Mouse (Mus musculus) CH12.LX (cell line): ENCODE measurements at regions not wholly inside any gene's neighbourhood (a gene's known extent, or its start where the extent isn't known, plus 50 kb on each side); places are given as distances from the start of the nearest gene placed in this dataset.

ENCODE experiments used
- DNase-seq: peaks from one replicate; pipeline ENCODE4 v3.0.0-alpha.2; 2013; ENCODE audit errors: extremely low read depth
- H3K27ac ChIP-seq: 2 replicates; pipeline ENCODE4 v1.5.1; 2012; ENCODE audit warnings: low read depth, mild to moderate bottlenecking, control low read depth, moderate library complexity; ENCODE audit not compliant: insufficient read depth
- H3K27me3 ChIP-seq: replicated peaks from 2 replicates; pipeline ENCODE3; 2012; ENCODE audit warnings: inconsistent platforms
- H3K36me3 ChIP-seq, 2 experiments: replicated peaks in 1 of 2; 2 replicates each; pipeline versions ENCODE3 to v1.6.1; 2012; ENCODE audit warnings: inconsistent platforms in 1 of 2, low read length in 1 of 2, mild to moderate bottlenecking in 1 of 2, mixed read lengths in 1 of 2, moderate library complexity in 1 of 2; ENCODE audit not compliant: control insufficient read depth in 1 of 2, insufficient read depth in 1 of 2
- H3K4me1 ChIP-seq, 2 experiments: 2 replicates each; pipeline ENCODE4 v1.6.1; 2012; ENCODE audit warnings: inconsistent platforms in 1 of 2, moderate library complexity in 1 of 2; ENCODE audit not compliant: insufficient read depth in 2 of 2, control insufficient read depth in 1 of 2
- H3K4me2 ChIP-seq: 2 replicates; pipeline ENCODE4 v1.6.1; 2012; ENCODE audit warnings: low read depth, mild to moderate bottlenecking, control low read depth; ENCODE audit not compliant: poor library complexity, insufficient read depth, severe bottlenecking
- H3K4me3 ChIP-seq, 3 experiments: fragments of 150-350 bp in 1 of 3; sonication (generic) in 1 of 3; replicated peaks in 1 of 3; 2 replicates each; pipeline versions ENCODE3 to v1.5.1; 2011 to 2012; ENCODE audit warnings: low read depth in 2 of 3, low read length in 2 of 3, mild to moderate bottlenecking in 2 of 3, moderate library complexity in 2 of 3, control low read depth in 1 of 3, improper control_type of control experiment in 1 of 3, inconsistent platforms in 1 of 3, mixed read lengths in 1 of 3; ENCODE audit not compliant: poor library complexity in 1 of 3
- H3K79me2 ChIP-seq: replicated peaks from 2 replicates; pipeline ENCODE4 v1.6.1; 2012; ENCODE audit warnings: mild to moderate bottlenecking, moderate library complexity; ENCODE audit not compliant: control insufficient read depth, poor library complexity, insufficient read depth, severe bottlenecking; ENCODE audit errors: extremely low read depth
- H3K9ac ChIP-seq: 2 replicates; pipeline ENCODE4 v1.6.1; 2012; ENCODE audit warnings: low read depth, mild to moderate bottlenecking, control low read depth, moderate library complexity; ENCODE audit not compliant: insufficient read depth
- H3K9me3 ChIP-seq: replicated peaks from 2 replicates; pipeline ENCODE3; 2012; ENCODE audit warnings: low read length, inconsistent platforms, mixed read lengths
- BHLHE40 ChIP-seq: IDR thresholded peaks from 2 replicates; pipeline ENCODE4 v1.6.1; 2011; ENCODE audit warnings: mild to moderate bottlenecking, low read depth, low read length, improper control_type of control experiment
- CHD1 ChIP-seq: IDR thresholded peaks from 2 replicates; pipeline ENCODE4 v1.6.1; 2012; ENCODE audit warnings: low read depth, low read length, improper control_type of control experiment, inconsistent platforms
- CTCF ChIP-seq, 2 experiments: IDR thresholded peaks in 1 of 2; conservative IDR thresholded peaks in 1 of 2; 2 replicates each; pipeline ENCODE4 v1.5.1; 2011 to 2012; ENCODE audit warnings: low read depth in 2 of 2, low read length in 2 of 2, improper control_type of control experiment in 1 of 2, inconsistent platforms in 1 of 2, mild to moderate bottlenecking in 1 of 2, moderate library complexity in 1 of 2
- E2F4 ChIP-seq: IDR thresholded peaks from 2 replicates; pipeline ENCODE4 v1.6.1; 2011; ENCODE audit warnings: low read depth, low read length, improper control_type of control experiment; ENCODE audit not compliant: insufficient replicate concordance
- EP300 ChIP-seq: IDR thresholded peaks from 2 replicates; pipeline ENCODE4 v1.6.1; 2011; ENCODE audit warnings: low read length, improper control_type of control experiment
- ETS1 ChIP-seq: conservative IDR thresholded peaks from 2 replicates; pipeline ENCODE4 v1.6.1; 2012; ENCODE audit warnings: low read depth, mild to moderate bottlenecking, inconsistent platforms, low read length, improper control_type of control experiment, moderate library complexity
- HCFC1 ChIP-seq: IDR thresholded peaks from 2 replicates; pipeline ENCODE4 v1.6.1; 2012; ENCODE audit warnings: low read depth, mild to moderate bottlenecking, inconsistent platforms, low read length, improper control_type of control experiment
- IRF4 ChIP-seq: IDR thresholded peaks from 2 replicates; pipeline ENCODE4 v1.6.1; 2014; ENCODE audit warnings: low read depth, mild to moderate bottlenecking, inconsistent platforms, low read length, improper control_type of control experiment
- JUN ChIP-seq: IDR thresholded peaks from 2 replicates; pipeline ENCODE4 v1.6.1; 2011; ENCODE audit warnings: low read depth, mild to moderate bottlenecking, low read length, improper control_type of control experiment, moderate library complexity; ENCODE audit not compliant: insufficient read depth
- KAT2A ChIP-seq: IDR thresholded peaks from 2 replicates; pipeline ENCODE4 v1.6.1; 2012; ENCODE audit warnings: low read length, improper control_type of control experiment, inconsistent platforms; ENCODE audit not compliant: insufficient replicate concordance
- MAX ChIP-seq: IDR thresholded peaks from 2 replicates; pipeline ENCODE4 v1.6.1; 2011; ENCODE audit warnings: low read length, improper control_type of control experiment
- MAZ ChIP-seq: IDR thresholded peaks from 2 replicates; pipeline ENCODE4 v1.6.1; 2012; ENCODE audit warnings: low read depth, mild to moderate bottlenecking, inconsistent platforms, low read length, improper control_type of control experiment, moderate library complexity
- MEF2A ChIP-seq: IDR thresholded peaks from 2 replicates; pipeline ENCODE4 v1.6.1; 2014; ENCODE audit warnings: low read depth, mild to moderate bottlenecking, inconsistent platforms, low read length, improper control_type of control experiment, borderline replicate concordance
- MXI1 ChIP-seq: IDR thresholded peaks from 2 replicates; pipeline ENCODE4 v1.6.1; 2011; ENCODE audit warnings: mild to moderate bottlenecking, low read depth, low read length, improper control_type of control experiment
- MYC ChIP-seq: IDR thresholded peaks from 2 replicates; pipeline ENCODE4 v1.6.1; 2011; ENCODE audit warnings: low read depth, mild to moderate bottlenecking, improper control_type of control experiment, low read length
- NELFE ChIP-seq: IDR thresholded peaks from 2 replicates; pipeline ENCODE4 v1.6.1; 2011; ENCODE audit warnings: low read depth, low read length, improper control_type of control experiment
- PAX5 ChIP-seq: IDR thresholded peaks from 2 replicates; pipeline ENCODE4 v1.6.1; 2012; ENCODE audit warnings: low read length, inconsistent platforms, mixed read lengths
- POLR2A ChIP-seq: IDR thresholded peaks from 2 replicates; pipeline ENCODE4 v1.6.1; 2011; ENCODE audit warnings: low read depth, mild to moderate bottlenecking, improper control_type of control experiment, low read length
- POLR2AphosphoS2 ChIP-seq: IDR thresholded peaks from 2 replicates; pipeline ENCODE4 v1.6.1; 2011; ENCODE audit warnings: low read depth, low read length, improper control_type of control experiment
- RAD21 ChIP-seq: IDR thresholded peaks from 2 replicates; pipeline ENCODE4 v1.6.1; 2011; ENCODE audit warnings: low read depth, mild to moderate bottlenecking, low read length, improper control_type of control experiment, moderate library complexity
- RCOR1 ChIP-seq: conservative IDR thresholded peaks from 2 replicates; pipeline ENCODE4 v1.6.1; 2012; ENCODE audit warnings: low read depth, mild to moderate bottlenecking, inconsistent platforms, low read length, improper control_type of control experiment
- SMC3 ChIP-seq: IDR thresholded peaks from 2 replicates; pipeline ENCODE4 v1.6.1; 2011; ENCODE audit warnings: low read depth, low read length, improper control_type of control experiment
- UBTF ChIP-seq: IDR thresholded peaks from 2 replicates; pipeline ENCODE4 v1.6.1; 2012; ENCODE audit warnings: low read depth, mild to moderate bottlenecking, inconsistent platforms, low read length, improper control_type of control experiment, moderate library complexity
- USF1 ChIP-seq: IDR thresholded peaks from 2 replicates; pipeline ENCODE4 v1.6.1; 2014; ENCODE audit warnings: low read depth, mild to moderate bottlenecking, inconsistent platforms, low read length, improper control_type of control experiment
- ZC3H11A ChIP-seq: IDR thresholded peaks from 2 replicates; pipeline ENCODE4 v1.6.1; 2012; ENCODE audit warnings: low read depth, mild to moderate bottlenecking, inconsistent platforms, low read length, improper control_type of control experiment
- ZKSCAN1 ChIP-seq: IDR thresholded peaks from 2 replicates; pipeline ENCODE4 v1.6.1; 2012; ENCODE audit warnings: low read depth, inconsistent platforms, low read length, improper control_type of control experiment, borderline replicate concordance
- ZNF384 ChIP-seq: IDR thresholded peaks from 2 replicates; pipeline ENCODE4 v1.6.1; 2012; ENCODE audit warnings: low read depth, low read length, improper control_type of control experiment, inconsistent platforms
- dilution Hi-C: fragments of 300-500 bp; cut with MboI; formaldehyde crosslinking; loops from 2 replicates; pipeline ENCODE4 v1.14.3; 2020; ENCODE audit warnings: low sequenced_read_pairs; ENCODE audit not compliant: extremely low pct_unique_long_range_greater_than_20kb, extremely low pct_ligation_motif_present
- in situ Hi-C: fragments of 300-500 bp; cut with MboI; formaldehyde crosslinking; loops from 3 replicates; pipeline ENCODE4 v1.14.3; 2019; ENCODE audit warnings: low sequenced_read_pairs, low pct_ligation_motif_present, low pct_unique_long_range_greater_than_20kb, mixed read lengths

DNA sequence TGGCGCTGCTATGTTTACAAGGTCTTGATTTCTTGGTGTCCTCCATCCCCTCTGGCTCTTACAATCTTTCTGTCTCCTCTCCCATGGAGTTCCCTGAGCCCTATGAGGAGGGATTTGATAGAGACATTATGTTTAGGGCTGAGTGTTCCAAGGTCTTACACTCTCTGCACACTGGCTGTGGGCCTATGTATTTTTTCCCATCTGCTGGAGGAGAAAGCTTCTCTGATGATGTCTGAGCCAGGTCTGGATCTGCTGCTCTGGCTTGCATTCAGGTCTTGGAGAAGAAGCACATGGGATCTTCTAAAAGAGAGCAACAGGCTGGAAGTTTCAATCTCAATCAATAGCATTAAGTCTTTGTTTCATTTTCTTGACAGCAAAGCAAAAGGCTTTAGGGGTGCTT lies 445.1 kb downstream of the Efna5 start:
- dilution Hi-C loops = no loop called here
- no peak overlapping the region for H3K9ac ChIP-seq
- no peak overlapping the region for H3K4me3 ChIP-seq
- in situ Hi-C loops = no loop called here
- H3K27ac ChIP-seq = no peak overlapping the region
- no peaks in the 10 kb centered on the region for H3K36me3 ChIP-seq
- H3K4me2 ChIP-seq = no peak overlapping the region
- H3K9me3 ChIP-seq = peaks cover 21% of the 10 kb centered on the region
- no peaks in the 10 kb centered on the region for H3K27me3 ChIP-seq
- H3K4me1 ChIP-seq = no peaks in the 10 kb centered on the region
- TF ChIP-seq CHD1 = no peak
- TF ChIP-seq MEF2A = no peak
- TF ChIP-seq IRF4 = no peak
- TF ChIP-seq CTCF (conservative IDR thresholded peaks at IDR 0.05 in 1 of 2, IDR thresholded peaks at IDR 0.05 in 1 of 2; ENCODE audit: low read depth in 2 of 2, low read length in 2 of 2) = no peak
- no peak for TF ChIP-seq ZKSCAN1
- TF ChIP-seq ZC3H11A = no peak
- TF ChIP-seq PAX5 = no peak
- no peak for TF ChIP-seq MYC
- TF ChIP-seq JUN = no peak
- TF ChIP-seq RAD21 = no peak
- TF ChIP-seq HCFC1 = no peak
- TF ChIP-seq USF1 = no peak
- no peak for TF ChIP-seq NELFE
- no peak for TF ChIP-seq BHLHE40
- no peak for TF ChIP-seq MAX
- TF ChIP-seq RCOR1 = no peak
- no peak for TF ChIP-seq MAZ
- TF ChIP-seq EP300 = no peak
- no peak for TF ChIP-seq ETS1
- TF ChIP-seq, all 38 proteins: peak for 0
- no peak for DNase-seq
- H3K79me2 ChIP-seq = no peaks in the 10 kb centered on the region

- Histone ChIP-seq H3K27ac (no peak overlapping the region), H3K4me1 (no peaks in the 10 kb centered on the region), H3K4me2 (no peak overlapping the region), H3K79me2 (no peaks in the 10 kb centered on the region), H3K9me3 (peaks cover 30% of the 10 kb centered on the region), H3K36me3 (no peaks in the 10 kb centered on the region), H3K9ac (no peak overlapping the region), H3K27me3 (no peaks in the 10 kb centered on the region), H3K4me3 (no peak overlapping the region)
- in situ Hi-C loops (no loop called here), dilution Hi-C loops (no loop called here)
- no peak for DNase-seq
- TF ChIP-seq CTCF (conservative IDR thresholded peaks at IDR 0.05 in 1 of 2, IDR thresholded peaks at IDR 0.05 in 1 of 2; ENCODE audit: low read depth in 2 of 2, low read length in 2 of 2) (no peak), ETS1 (no peak), MXI1 (no peak), KAT2A (no peak), ZC3H11A (no peak), MYC (no peak), MEF2A (no peak), E2F4 (no peak), POLR2AphosphoS2 (no peak), SMC3 (no peak), UBTF (no peak), JUN (no peak), ZNF384 (no peak), BHLHE40 (no peak), ZKSCAN1 (no peak), POLR2A (no peak), NELFE (no peak)
Measured at GRCm38 (mm10) chr17:62423476-62424385, 457.4 kb downstream of the Efna5 start.
